Mouse (Mus musculus): ENCODE measurements around the gene Rplp2. TPM values are rescaled to one million over a fixed set of nuclear protein-coding genes. Genes with fewer than 3 reads are reported as not detected.

Rplp2 gene
- total and polyA plus RNA-seq, 2 experiments from 2014 or later: 249 to 839 TPM

GRCm38 (mm10) chr7:141420030-141420702 is 27.0 kb upstream of the Rplp2 start:
- no peaks in the 10 kb centered on the region for H3K4me1 ChIP-seq (ENCODE audit: insufficient read depth, low read length)
- H3K4me3 ChIP-seq (ENCODE audit: low read length): no peak overlapping the region
- H3K36me3 ChIP-seq (ENCODE audit: insufficient read depth, low read length): no peaks in the 10 kb centered on the region
- H3K27ac ChIP-seq: no peak overlapping the region
- H3K9ac ChIP-seq (replicated peaks; ENCODE audit: low read length): no peak overlapping the region
- H3K4me2 ChIP-seq (ENCODE audit: low read depth, low read length): no peak overlapping the region
- TF ChIP-seq CTCF (IDR thresholded peaks at IDR 0.05; ENCODE audit: low read depth): no peak
- no peaks in the 10 kb centered on the region for H3K27me3 ChIP-seq (ENCODE audit: insufficient read depth, low read length)
- ATAC-seq (no peak), DNase-seq (ENCODE audit: low spot score) (no peak)
- 86% methylated on average over 9 of the region's 9 CpGs for WGBS
- no peaks in the 10 kb centered on the region for H3K9me3 ChIP-seq (ENCODE audit: low read length)

DNA sequence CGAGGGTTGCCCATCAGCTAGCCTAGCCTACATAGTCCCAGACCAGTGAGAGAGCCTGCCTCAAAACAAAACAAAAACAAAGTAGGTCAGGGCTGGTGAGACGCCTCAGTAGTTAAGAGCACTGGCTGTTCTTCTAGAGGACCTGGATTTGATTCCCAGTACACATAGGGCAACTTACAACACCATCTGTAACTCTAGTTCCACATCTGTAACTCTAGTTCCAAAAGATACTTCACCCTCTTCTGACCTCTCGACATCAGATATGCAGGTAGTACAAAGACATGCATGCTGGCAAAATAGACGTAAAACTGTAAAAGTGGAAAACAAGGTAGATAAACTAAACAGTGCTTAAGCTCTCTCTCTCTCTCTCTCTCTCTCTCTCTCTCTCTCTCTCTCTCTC is 23.4 kb upstream of the Rplp2 start:
- no peak for TF ChIP-seq CTCF (IDR thresholded peaks at IDR 0.05; ENCODE audit: low read depth)
- no peaks in the 10 kb centered on the region for H3K27me3 ChIP-seq (ENCODE audit: insufficient read depth, low read length)
- H3K9me3 ChIP-seq (ENCODE audit: low read length): no peaks in the 10 kb centered on the region
- H3K9ac ChIP-seq (replicated peaks; ENCODE audit: low read length): no peak overlapping the region
- no peaks in the 10 kb centered on the region for H3K4me1 ChIP-seq (ENCODE audit: insufficient read depth, low read length)
- no peak overlapping the region for H3K4me3 ChIP-seq (ENCODE audit: low read length)
- H3K27ac ChIP-seq: no peak overlapping the region
- H3K4me2 ChIP-seq (ENCODE audit: low read depth, low read length): no peak overlapping the region
- DNase-seq (ENCODE audit: low spot score) (no peak), ATAC-seq (no peak)
- WGBS: 79% methylated on average over 4 of the region's 4 CpGs
- no peaks in the 10 kb centered on the region for H3K36me3 ChIP-seq (ENCODE audit: insufficient read depth, low read length)

DNA sequence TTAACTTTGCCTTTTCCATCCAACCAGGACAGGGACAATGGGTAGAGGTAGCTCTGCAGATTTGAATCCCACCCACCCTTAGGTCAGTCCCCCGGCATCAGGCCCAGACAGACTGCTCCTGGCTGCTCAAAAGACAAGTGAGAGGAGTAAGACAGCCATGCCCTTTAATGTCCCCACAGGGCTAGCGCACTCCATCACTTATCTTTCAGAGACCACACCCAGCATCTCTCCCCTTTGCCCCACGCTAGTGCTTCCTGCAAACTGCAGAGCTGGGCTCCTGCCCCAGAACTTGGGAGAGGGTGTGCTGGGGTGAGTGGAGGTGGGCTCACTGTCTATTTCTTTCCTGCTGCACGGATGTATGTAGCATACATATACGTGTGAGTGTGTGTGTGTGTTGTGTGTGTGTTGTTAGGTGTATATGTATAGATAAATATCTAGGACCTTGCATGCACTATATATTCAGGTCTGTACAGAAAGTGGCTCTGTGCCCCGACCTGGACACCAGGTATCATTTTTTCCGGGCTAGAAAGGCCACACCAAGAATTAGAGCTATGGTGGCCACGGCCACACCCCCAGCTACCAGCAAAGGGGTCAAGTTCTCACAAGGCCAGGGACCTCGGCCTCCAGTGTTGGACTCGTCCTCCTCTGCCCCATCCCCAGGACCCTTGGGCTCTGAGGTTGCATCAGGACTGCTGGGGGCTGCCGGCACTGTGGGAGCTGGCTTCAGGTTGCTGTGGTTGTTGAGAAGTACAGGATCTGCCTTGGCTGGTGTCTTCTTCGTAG is 20.0 kb upstream of the Rplp2 start:
- ATAC-seq (no peak), DNase-seq (ENCODE audit: low spot score) (no peak)
- no peak overlapping the region for H3K27ac ChIP-seq
- peaks cover 14% of the 10 kb centered on the region; the same call in 1 of the 2 replicates for H3K36me3 ChIP-seq (ENCODE audit: insufficient read depth, low read length)
- no peak overlapping the region for H3K4me2 ChIP-seq (ENCODE audit: low read depth, low read length)
- no peak overlapping the region for H3K9ac ChIP-seq (replicated peaks; ENCODE audit: low read length)
- no peaks in the 10 kb centered on the region for H3K4me1 ChIP-seq (ENCODE audit: insufficient read depth, low read length)
- no peaks in the 10 kb centered on the region for H3K9me3 ChIP-seq (ENCODE audit: low read length)
- 87% methylated on average over 12 of the region's 12 CpGs for WGBS
- no peak for TF ChIP-seq CTCF (IDR thresholded peaks at IDR 0.05; ENCODE audit: low read depth)
- no peak overlapping the region for H3K4me3 ChIP-seq (ENCODE audit: low read length)
- no peaks in the 10 kb centered on the region for H3K27me3 ChIP-seq (ENCODE audit: insufficient read depth, low read length)

GRCm38 (mm10) chr7:141428701-141429100 is 18.5 kb upstream of the Rplp2 start:
- DNase-seq (ENCODE audit: low spot score) (peak; percentile 28), ATAC-seq (no peak; the same call in 1 of the 2 replicates)

DNA sequence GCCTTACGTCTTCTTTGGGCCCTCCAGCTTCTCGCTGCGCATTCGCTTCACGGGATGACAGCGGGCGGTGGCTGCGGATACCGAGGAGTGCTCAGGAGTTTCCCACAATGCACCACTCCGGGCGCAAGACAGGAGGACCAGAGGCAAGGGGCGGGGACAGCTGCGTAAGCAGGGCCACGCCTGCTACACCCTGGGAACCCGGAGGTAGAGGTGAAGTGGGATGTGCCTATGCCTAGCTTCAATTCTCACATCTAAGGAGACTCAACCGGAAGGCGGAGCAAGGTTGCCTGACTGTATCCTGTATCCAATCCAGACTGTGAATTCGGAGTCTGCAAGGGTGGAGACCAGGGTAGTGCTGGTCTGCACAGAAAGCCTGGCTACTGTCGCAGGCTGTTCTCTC is 17.9 kb upstream of the Rplp2 start, which contains the start of gene Cend1:
Gene Cend1, minus strand, starts transcription at position 182 of the 400 bp plus-strand sequence.
- Histone ChIP-seq H3K4me3 (ENCODE audit: low read length) (peak within 1 kb of the TSS; percentile 46), H3K27me3 (ENCODE audit: insufficient read depth, low read length) (no peaks in the 10 kb centered on the region), H3K27ac (peak within 1 kb of the TSS; percentile 88), H3K4me1 (ENCODE audit: insufficient read depth, low read length) (peaks cover 11% of the 10 kb centered on the region; the same call in 1 of the 2 replicates), H3K9me3 (ENCODE audit: low read length) (no peaks in the 10 kb centered on the region), H3K36me3 (ENCODE audit: insufficient read depth, low read length) (peaks cover 16% of the 10 kb centered on the region; the same call in 1 of the 2 replicates), H3K9ac (replicated peaks; ENCODE audit: low read length) (peak within 1 kb of the TSS; percentile 72), H3K4me2 (ENCODE audit: low read depth, low read length) (peak within 1 kb of the TSS; percentile 66)
- peak; percentile 16; the same call in 1 of the 2 replicates for TF ChIP-seq CTCF (IDR thresholded peaks at IDR 0.05; ENCODE audit: low read depth)
- DNase-seq (ENCODE audit: low spot score): peak; percentile 90
- peak; percentile 80 for ATAC-seq
- 2% methylated on average over 19 of the region's 19 CpGs for WGBS

More at GRCm38 (mm10) chr7:141428701-141429100, 18.5 kb upstream of the Rplp2 start:
- Histone ChIP-seq H3K9me3 (ENCODE audit: low read length) (no peaks in the 10 kb centered on the region), H3K4me2 (ENCODE audit: low read depth, low read length) (peak overlapping the region; percentile 66), H3K27ac (peak overlapping the region; percentile 88), H3K4me1 (ENCODE audit: insufficient read depth, low read length) (peaks cover 8% of the 10 kb centered on the region; the same call in 1 of the 2 replicates), H3K9ac (replicated peaks; ENCODE audit: low read length) (peak overlapping the region; percentile 72), H3K36me3 (ENCODE audit: insufficient read depth, low read length) (peaks cover 16% of the 10 kb centered on the region; the same call in 1 of the 2 replicates), H3K27me3 (ENCODE audit: insufficient read depth, low read length) (no peaks in the 10 kb centered on the region), H3K4me3 (ENCODE audit: low read length) (peak overlapping the region; percentile 46)
- no peak for TF ChIP-seq CTCF (IDR thresholded peaks at IDR 0.05; ENCODE audit: low read depth)
- 53% methylated on average over 5 of the region's 5 CpGs for WGBS

DNA sequence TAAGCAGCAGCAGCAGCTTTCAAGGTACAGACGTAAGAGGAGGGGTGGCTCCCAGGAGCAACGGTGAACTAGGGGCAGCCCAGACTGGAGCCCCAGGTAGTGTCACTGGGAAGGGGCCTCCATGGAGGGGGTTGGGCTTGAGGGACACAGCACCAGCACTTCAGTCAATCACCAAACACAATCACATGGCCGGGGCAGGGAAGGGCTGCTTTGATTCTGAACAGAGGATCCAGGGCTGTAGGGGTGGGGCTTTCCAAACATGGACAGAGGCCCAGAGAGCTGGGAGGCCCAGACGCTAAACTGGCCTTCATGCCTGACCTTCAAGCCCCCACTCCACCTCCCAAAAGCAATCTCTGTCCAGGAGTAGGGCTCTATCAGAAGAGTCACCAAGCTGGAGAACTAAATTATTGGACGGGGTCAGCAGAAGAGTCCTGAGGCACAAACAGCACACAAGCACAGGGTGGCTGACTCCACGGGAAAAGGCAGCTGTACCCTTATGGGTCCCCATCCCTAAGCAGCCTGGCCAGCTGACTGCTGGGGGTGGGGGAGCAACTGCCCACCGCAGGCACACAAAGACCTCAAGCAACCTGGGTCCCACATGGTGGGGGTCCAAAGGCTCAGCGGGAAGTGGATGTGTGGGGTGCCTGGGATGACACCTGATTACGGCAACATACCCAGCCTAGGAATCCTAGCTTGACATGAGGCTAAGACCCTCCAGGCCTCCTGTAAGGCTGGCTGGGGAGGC is 17.2 kb upstream of the Rplp2 start:
- H3K4me1 ChIP-seq (ENCODE audit: insufficient read depth, low read length): peaks cover 15% of the 10 kb centered on the region; the same call in 1 of the 2 replicates
- no peak overlapping the region; the same call in 1 of the 2 replicates for H3K4me3 ChIP-seq (ENCODE audit: low read length)
- no peak overlapping the region for H3K9ac ChIP-seq (replicated peaks; ENCODE audit: low read length)
- DNase-seq (ENCODE audit: low spot score) (no peak), ATAC-seq (no peak)
- peaks cover 16% of the 10 kb centered on the region; the same call in 1 of the 2 replicates for H3K36me3 ChIP-seq (ENCODE audit: insufficient read depth, low read length)
- H3K9me3 ChIP-seq (ENCODE audit: low read length): no peaks in the 10 kb centered on the region
- no peaks in the 10 kb centered on the region for H3K27me3 ChIP-seq (ENCODE audit: insufficient read depth, low read length)
- no peak for TF ChIP-seq CTCF (IDR thresholded peaks at IDR 0.05; ENCODE audit: low read depth)
- H3K27ac ChIP-seq: peak overlapping the region; percentile 88
- H3K4me2 ChIP-seq (ENCODE audit: low read depth, low read length): peak overlapping the region; percentile 66
- 57% methylated on average over 9 of the region's 9 CpGs for WGBS

Data from hindbrain, postnatal 0 days (tissue).